Mouse (Mus musculus) embryonic facial prominence, embryonic 12.5 days (tissue): ENCODE measurements around the gene Rps18. TPM values are rescaled to one million over a fixed set of nuclear protein-coding genes. Genes with fewer than 3 reads are reported as not detected.

Experiments used
- ATAC-seq: fragments of 200-750 bp; cut with Nextera tagmentation; 2 replicates; pipeline ENCODE4 v1.8.0; 2017; ENCODE audit not compliant: insufficient number of reproducible peaks, insufficient read depth, low FRiP score, low TSS enrichment
- H3K27ac ChIP-seq: fragments of 300-500 bp; sonication (generic); 2 replicates; pipeline ENCODE4 v1.5.1; 2016; ENCODE audit warnings: mild to moderate bottlenecking
- H3K27me3 ChIP-seq: fragments of 300-500 bp; sonication (generic); 2 replicates; pipeline ENCODE4 v1.6.1; 2016; ENCODE audit warnings: mild to moderate bottlenecking, moderate library complexity
- H3K36me3 ChIP-seq: fragments of 300-500 bp; sonication (generic); 2 replicates; pipeline ENCODE4 v1.6.1; 2016; ENCODE audit warnings: mild to moderate bottlenecking
- H3K4me1 ChIP-seq: fragments of 300-500 bp; sonication (generic); 2 replicates; pipeline ENCODE4 v1.6.1; 2016
- H3K4me2 ChIP-seq: fragments of 300-500 bp; sonication (generic); replicated peaks from 2 replicates; pipeline ENCODE4 v1.6.1; 2016; ENCODE audit warnings: mild to moderate bottlenecking, moderate library complexity
- H3K4me3 ChIP-seq: fragments of 300-500 bp; sonication (generic); 2 replicates; pipeline ENCODE4 v1.5.1; 2016; ENCODE audit warnings: mild to moderate bottlenecking
- H3K9ac ChIP-seq: fragments of 300-500 bp; sonication (generic); 2 replicates; pipeline ENCODE4 v1.6.1; 2016; ENCODE audit warnings: mild to moderate bottlenecking, moderate library complexity
- H3K9me3 ChIP-seq: fragments of 300-500 bp; sonication (generic); 2 replicates; pipeline ENCODE4 v1.6.1; 2016; ENCODE audit warnings: mild to moderate bottlenecking, moderate library complexity
- WGBS: fragments of 180-500 bp; shearing (Covaris S2); methylation state at CpG from one replicate; pipeline ENCODE4 v1.1.7; 2016; 5-methylcytosine and 5-hydroxymethylcytosine counted together
- polyA plus RNA-seq: library from polyadenylated mRNA; unstranded; fragments of >200 nt; fragmentation: Nextera tagmentation; extraction: Ambion mirVana; gene quantifications from 2 replicates; pipeline ENCODE4 v1.2.1, GENCODE M21; 2016

The Rps18 gene
- polyA plus RNA-seq, 1 experiment from 2014 or later, result 1,303 TPM

DNA sequence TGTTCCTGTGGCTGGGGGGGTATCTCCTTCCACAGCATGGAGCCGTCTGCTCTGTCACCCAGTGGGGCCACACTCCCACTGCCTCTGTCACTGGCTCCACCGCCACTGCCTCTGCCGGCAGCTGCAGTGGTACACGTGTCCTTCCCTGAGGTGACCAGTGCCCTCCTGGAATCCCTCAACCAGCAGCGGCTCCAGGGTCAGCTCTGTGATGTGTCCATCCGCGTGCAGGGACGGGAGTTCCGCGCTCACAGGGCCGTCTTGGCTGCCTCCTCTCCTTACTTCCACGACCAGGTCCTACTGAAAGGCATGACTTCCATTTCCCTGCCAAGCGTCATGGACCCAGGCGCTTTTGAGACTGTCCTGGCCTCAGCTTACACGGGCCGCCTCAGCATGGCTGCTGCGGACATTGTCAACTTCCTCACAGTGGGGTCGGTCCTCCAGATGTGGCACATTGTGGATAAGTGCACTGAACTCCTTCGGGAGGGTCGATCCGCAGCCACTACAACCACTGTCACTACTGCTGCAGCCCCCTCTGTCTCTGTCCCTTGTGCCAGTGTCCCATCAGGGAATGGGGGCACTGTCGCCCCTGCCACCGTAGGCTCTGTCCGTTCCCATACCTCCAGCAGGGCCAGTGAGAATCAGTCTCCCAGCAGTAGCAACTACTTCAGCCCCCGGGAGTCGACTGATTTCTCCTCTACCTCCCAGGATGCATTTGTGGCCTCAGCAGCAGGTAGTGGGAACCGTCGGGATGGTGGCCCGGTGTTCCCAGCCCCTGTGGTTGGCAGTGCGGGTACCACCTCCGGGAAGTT is 38.8 kb downstream of the Rps18 start:
- peak overlapping the region; percentile 51 for H3K4me3 ChIP-seq
- WGBS, result 68% methylated on average over 31 of the region's 31 CpGs
- H3K27ac ChIP-seq, result no peak overlapping the region
- H3K9ac ChIP-seq, result peak overlapping the region; percentile 40
- no peak for ATAC-seq
- peak overlapping the region; percentile 54 for H3K4me2 ChIP-seq
- H3K9me3 ChIP-seq, result no peaks in the 10 kb centered on the region
- H3K36me3 ChIP-seq, result peaks cover 37% of the 10 kb centered on the region
- H3K4me1 ChIP-seq, result peaks cover 35% of the 10 kb centered on the region
- 0 out of 2 replicates have a peak, but pooled peaks cover 2% of the 10 kb centered on the region for H3K27me3 ChIP-seq

DNA sequence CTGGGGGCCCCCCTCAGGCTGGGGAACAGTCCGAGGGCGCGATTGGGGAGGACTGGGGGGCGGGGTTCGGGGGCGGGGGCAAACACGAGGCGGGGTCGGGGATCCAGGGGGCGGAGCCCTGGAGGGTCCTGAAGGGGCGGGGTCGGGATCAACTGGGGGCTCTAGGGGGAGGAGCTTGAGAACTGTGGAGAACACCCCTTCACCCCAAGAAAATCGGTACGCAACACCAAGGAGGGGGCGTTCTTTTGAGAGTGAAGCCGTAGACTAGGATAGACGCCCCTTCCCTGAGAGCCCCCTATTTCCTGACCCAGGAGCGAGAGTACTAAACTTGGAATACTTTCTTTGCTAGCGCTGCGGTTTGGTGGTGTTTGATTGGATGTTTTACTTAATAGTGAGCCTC is 39.5 kb downstream of the Rps18 start:
- WGBS, result under 1% methylated on average over 12 of the region's 20 CpGs
- H3K36me3 ChIP-seq, result peaks cover 45% of the 10 kb centered on the region

DNA sequence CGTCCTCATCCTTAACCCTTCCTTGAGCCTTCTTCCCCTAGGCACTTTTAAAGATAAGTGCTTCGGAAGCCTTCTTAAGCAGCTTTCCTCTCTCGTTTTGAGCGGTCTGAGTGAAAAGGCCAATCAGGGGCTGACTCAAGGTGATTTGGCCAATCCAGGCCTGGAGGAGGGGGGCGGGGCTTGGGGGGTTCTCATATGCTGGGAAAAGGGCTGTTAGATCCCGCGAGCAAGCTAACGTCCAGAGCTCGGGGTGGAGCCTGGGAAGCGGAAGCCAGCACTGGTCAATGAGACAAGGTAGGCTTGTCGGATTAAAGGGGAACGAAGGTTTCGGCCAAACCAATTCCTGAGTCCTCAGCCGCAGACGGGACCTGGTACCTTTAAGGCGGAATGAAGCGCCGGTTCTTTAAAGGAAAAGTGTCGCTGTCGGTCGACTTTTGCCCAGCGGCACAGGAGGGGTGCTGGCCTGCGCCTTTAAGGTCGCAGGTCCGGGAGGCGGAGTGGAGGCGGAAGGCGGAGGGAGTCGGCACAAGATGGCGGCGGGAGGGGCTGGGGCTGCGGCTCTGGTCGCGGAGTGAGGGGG is 40.0 kb downstream of the Rps18 start, which contains the start of the genes Tapbp and Zbtb22:
Gene Tapbp, plus strand, starts transcription at position 229 of the 580 bp plus-strand sequence.
Gene Zbtb22, plus strand, starts transcription at position 234 of the 580 bp plus-strand sequence.
- peaks cover 35% of the 10 kb centered on the region for H3K4me1 ChIP-seq
- H3K9me3 ChIP-seq, result no peaks in the 10 kb centered on the region
- H3K4me3 ChIP-seq, result peak within 1 kb of the TSS; percentile 51
- H3K9ac ChIP-seq, result peak within 1 kb of the TSS; percentile 40
- 0 out of 2 replicates have a peak, but pooled peaks cover 2% of the 10 kb centered on the region for H3K27me3 ChIP-seq
- peak within 1 kb of the TSS; percentile 54 for H3K4me2 ChIP-seq
- WGBS, result under 1% methylated on average over 31 of the region's 34 CpGs
- ATAC-seq, result peak; percentile 90
- peak within 1 kb of the TSS; percentile 79 for H3K27ac ChIP-seq
- H3K36me3 ChIP-seq, result peaks cover 49% of the 10 kb centered on the region

More for the DNA sequence above, 39.5 kb downstream of the Rps18 start:
- peak overlapping the region; percentile 51 for H3K4me3 ChIP-seq
- H3K9me3 ChIP-seq, result no peaks in the 10 kb centered on the region
- H3K27me3 ChIP-seq, result 0 out of 2 replicates have a peak, but pooled peaks cover 2% of the 10 kb centered on the region
- H3K9ac ChIP-seq, result peak overlapping the region; percentile 40
- peak overlapping the region; percentile 79 for H3K27ac ChIP-seq
- peak overlapping the region; percentile 54 for H3K4me2 ChIP-seq
- ATAC-seq, result no peak
- H3K4me1 ChIP-seq, result peaks cover 35% of the 10 kb centered on the region

DNA sequence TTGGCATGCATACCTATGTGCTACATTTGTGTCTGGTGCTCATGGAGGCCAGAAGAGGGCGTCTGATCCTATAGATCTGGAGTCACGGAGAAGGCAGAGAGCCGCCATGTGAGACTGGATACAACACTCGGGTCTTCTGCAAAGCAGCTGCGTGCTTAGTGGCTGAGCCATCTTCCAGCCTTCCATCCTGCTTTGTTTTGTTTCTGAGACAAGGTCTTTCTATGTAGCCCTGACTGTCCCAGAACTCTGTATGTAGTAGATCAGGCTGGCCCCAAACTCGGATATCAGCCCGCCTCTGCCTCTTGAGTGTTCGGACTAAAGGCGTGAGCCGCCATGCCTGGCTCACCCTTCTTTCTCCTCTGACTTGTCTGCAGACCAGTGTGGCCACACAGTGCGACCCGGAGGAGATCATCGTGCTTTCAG is 40.8 kb downstream of the Rps18 start:
- no peak for ATAC-seq
- 75% methylated on average over 13 of the region's 13 CpGs for WGBS
- peak overlapping the region; percentile 54 for H3K4me2 ChIP-seq
- H3K4me1 ChIP-seq, result peaks cover 40% of the 10 kb centered on the region
- H3K9me3 ChIP-seq, result no peaks in the 10 kb centered on the region
- H3K9ac ChIP-seq, result no peak overlapping the region
- H3K36me3 ChIP-seq, result peaks cover 49% of the 10 kb centered on the region
- no peak overlapping the region for H3K4me3 ChIP-seq
- 0 out of 2 replicates have a peak, but pooled peaks cover 2% of the 10 kb centered on the region for H3K27me3 ChIP-seq
- no peak overlapping the region for H3K27ac ChIP-seq

DNA sequence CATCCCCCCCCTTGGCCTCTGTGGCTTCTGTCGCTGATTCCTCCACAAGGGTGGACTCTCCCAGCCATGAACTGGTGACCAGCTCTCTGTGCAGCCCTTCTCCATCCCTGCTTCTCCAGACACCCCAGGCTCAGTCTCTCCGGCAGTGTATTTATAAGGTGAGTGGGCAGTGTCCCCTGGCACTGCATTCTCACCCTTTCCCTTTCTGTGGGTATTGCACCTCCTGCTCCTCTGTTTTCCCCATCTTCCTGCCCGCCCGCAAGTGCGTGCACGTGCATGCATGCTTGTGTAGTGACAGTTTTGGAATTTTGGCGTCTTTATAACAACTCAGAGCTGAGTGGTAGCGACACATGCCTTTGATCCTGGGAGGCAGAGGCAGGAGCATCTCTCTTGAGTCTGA is 41.9 kb downstream of the Rps18 start:
- 92% methylated on average over 8 of the region's 8 CpGs for WGBS
- Histone ChIP-seq H3K4me1 (peaks cover 31% of the 10 kb centered on the region), H3K36me3 (peaks cover 49% of the 10 kb centered on the region), H3K27ac (no peak overlapping the region), H3K9ac (no peak overlapping the region), H3K9me3 (no peaks in the 10 kb centered on the region), H3K27me3 (0 out of 2 replicates have a peak, but pooled peaks cover 2% of the 10 kb centered on the region), H3K4me3 (no peak overlapping the region), H3K4me2 (no peak overlapping the region)
- ATAC-seq, result no peak

DNA sequence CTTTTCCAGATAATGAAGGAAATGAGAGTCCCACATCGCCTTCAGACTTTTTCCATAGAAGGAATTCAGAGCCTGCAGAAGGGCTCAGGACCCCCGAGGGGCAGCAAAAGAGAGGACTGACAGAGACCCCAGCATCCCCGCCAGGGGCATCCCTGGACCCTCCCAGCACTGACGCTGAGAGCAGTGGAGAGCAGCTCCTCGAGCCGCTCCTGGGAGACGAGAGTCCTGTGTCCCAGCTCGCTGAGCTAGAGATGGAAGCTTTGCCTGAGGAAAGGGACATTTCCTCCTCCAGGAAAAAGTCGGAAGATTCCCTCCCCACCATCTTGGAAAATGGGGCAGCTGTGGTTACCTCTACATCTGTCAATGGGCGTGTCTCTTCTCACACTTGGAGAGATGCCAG is 42.5 kb downstream of the Rps18 start:
- WGBS, result 95% methylated on average over 10 of the region's 10 CpGs
- Histone ChIP-seq H3K27ac (no peak overlapping the region), H3K4me3 (no peak overlapping the region), H3K4me2 (no peak overlapping the region), H3K9ac (no peak overlapping the region), H3K27me3 (no peaks in the 10 kb centered on the region), H3K9me3 (no peaks in the 10 kb centered on the region), H3K4me1 (peaks cover 27% of the 10 kb centered on the region), H3K36me3 (peaks cover 49% of the 10 kb centered on the region)
- ATAC-seq, result no peak

DNA sequence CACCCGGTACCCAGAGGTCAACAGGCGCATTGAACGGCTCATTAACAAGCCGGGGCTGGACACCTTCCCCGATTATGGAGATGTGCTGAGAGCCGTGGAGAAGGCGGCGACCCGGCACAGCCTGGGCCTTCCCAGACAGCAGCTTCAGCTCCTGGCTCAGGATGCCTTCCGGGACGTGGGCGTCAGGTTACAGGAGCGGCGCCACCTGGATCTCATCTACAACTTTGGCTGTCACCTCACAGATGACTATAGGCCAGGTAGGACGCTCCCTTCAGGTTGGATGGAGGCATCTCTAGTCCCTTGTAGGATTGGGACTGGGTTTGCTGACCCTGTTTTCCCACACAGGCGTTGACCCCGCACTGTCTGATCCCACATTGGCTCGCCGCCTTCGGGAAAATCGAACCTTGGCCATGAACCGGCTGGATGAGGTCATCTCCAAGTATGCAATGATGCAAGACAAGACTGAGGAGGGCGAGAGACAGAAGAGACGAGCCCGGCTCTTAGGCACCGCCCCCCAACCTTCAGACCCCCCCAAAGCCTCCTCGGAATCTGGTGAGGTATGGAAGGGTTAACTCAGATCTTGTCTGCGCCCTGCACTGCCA is 43.9 kb downstream of the Rps18 start:
- WGBS, result 88% methylated on average over 28 of the region's 28 CpGs
- Histone ChIP-seq H3K4me1 (peaks cover 32% of the 10 kb centered on the region), H3K36me3 (peaks cover 41% of the 10 kb centered on the region), H3K27ac (no peak overlapping the region), H3K27me3 (no peaks in the 10 kb centered on the region), H3K9me3 (no peaks in the 10 kb centered on the region), H3K4me2 (no peak overlapping the region), H3K4me3 (no peak overlapping the region), H3K9ac (peak overlapping the region; percentile 11; the same call in 1 of the 2 replicates)
- ATAC-seq, result no peak

DNA sequence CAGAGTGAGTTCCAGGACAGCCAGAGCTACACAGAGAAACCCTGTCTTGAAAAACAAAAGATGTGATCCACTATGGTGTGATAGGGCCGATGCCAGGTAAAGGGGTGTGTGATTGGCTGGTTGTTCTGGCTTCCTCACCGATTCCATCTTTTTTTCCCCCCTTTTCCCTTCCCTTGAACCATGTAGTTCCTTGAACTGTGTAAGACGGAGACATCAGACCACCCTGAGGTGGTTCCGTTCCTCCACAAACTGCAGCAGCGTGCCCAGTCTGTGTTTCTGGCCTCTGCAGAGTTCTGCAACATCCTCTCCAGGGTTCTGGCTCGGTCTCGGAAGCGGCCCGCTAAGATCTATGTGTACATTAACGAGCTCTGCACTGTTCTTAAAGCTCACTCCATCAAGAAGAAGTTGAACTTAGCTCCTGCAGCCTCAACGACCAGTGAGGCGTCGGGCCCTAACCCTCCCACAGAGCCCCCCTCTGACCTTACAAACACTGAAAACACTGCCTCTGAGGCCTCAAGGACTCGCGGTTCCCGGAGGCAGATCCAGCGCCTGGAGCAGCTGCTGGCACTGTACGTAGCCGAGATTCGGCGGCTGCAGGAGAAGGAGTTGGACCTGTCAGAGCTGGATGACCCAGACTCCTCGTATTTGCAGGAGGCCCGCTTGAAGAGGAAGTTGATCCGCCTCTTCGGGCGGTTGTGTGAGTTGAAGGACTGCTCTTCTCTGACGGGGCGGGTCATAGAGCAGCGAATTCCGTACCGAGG is 44.6 kb downstream of the Rps18 start:
- Histone ChIP-seq H3K4me1 (peaks cover 29% of the 10 kb centered on the region), H3K4me2 (no peak overlapping the region), H3K9ac (peak overlapping the region; percentile 11; the same call in 1 of the 2 replicates), H3K27me3 (no peaks in the 10 kb centered on the region), H3K27ac (no peak overlapping the region), H3K9me3 (no peaks in the 10 kb centered on the region), H3K36me3 (peaks cover 41% of the 10 kb centered on the region), H3K4me3 (peak overlapping the region; percentile 13; the same call in 1 of the 2 replicates)
- ATAC-seq, result no peak
- WGBS, result 93% methylated on average over 31 of the region's 31 CpGs

DNA sequence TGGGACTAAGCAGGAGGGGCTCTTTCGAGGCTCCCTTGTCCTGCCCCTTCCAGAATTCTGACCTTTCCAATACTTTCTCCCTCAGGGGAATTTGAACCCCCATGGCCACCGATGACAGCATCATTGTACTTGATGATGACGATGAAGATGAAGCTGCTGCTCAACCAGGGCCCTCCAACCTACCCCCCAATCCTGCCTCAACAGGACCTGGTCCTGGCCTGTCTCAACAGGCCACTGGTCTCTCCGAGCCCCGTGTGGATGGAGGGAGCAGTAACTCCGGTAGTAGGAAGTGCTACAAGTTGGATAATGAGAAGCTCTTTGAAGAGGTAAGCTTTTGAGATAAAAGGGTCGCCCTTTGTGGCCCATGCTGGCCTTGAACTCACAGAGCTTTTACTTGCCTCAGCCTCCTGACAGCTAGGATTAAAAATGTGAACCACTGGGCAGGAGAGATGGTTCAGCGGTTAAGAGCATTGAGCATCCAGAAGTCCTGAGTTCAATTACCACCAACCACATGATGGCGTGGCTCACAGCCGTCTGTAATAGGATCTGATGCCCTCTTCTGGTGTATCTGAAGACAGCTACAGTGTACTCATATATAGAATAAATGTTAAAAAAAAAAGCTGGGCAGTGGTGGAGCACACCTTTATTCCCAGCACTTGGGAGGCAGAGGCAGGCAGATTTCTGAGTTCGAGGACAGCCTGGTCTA is 45.3 kb downstream of the Rps18 start:
- Histone ChIP-seq H3K4me3 (peak overlapping the region; percentile 80), H3K4me2 (peak overlapping the region; percentile 98), H3K9me3 (no peaks in the 10 kb centered on the region), H3K27ac (peak overlapping the region; percentile 88), H3K9ac (peak overlapping the region; percentile 80), H3K4me1 (peaks cover 29% of the 10 kb centered on the region), H3K27me3 (no peaks in the 10 kb centered on the region), H3K36me3 (peaks cover 41% of the 10 kb centered on the region)
- no peak for ATAC-seq
- WGBS, result 42% methylated on average over 11 of the region's 11 CpGs

DNA sequence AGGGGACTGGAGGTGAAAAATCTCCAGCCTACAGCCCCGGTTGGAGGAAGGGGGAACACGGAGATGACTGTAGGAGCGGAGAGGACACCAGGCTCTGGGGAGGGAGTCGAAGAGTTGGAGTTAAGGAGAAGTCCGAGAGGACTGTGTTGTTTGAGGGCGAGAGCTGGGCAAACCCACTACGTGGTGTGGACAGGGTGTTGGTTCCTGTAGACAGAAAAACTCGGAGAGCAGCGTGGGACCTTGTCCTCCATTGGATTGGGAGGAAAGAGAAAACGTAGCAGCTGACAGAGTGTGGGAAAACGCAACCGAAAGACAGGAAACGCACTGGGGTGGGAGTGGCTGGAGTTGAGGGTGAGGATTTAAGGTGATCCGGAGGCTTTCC is 45.9 kb downstream of the Rps18 start:
- Histone ChIP-seq H3K4me1 (peaks cover 23% of the 10 kb centered on the region), H3K9me3 (no peaks in the 10 kb centered on the region), H3K36me3 (peaks cover 37% of the 10 kb centered on the region), H3K27ac (peak overlapping the region; percentile 88), H3K4me3 (peak overlapping the region; percentile 80), H3K27me3 (no peaks in the 10 kb centered on the region), H3K4me2 (peak overlapping the region; percentile 98), H3K9ac (peak overlapping the region; percentile 80)
- under 1% methylated on average over 14 of the region's 14 CpGs for WGBS
- ATAC-seq, result no peak
